Mouse (Mus musculus) thymus, postnatal 36 days (tissue): ENCODE results near the gene Mid1.

Experiments used
- DNase-seq, 2 experiments: peaks; one replicate each; pipeline ENCODE4 v3.0.0; 2022; ENCODE audit warnings: mixed read lengths in 2 of 2

Mid1 gene

DNA sequence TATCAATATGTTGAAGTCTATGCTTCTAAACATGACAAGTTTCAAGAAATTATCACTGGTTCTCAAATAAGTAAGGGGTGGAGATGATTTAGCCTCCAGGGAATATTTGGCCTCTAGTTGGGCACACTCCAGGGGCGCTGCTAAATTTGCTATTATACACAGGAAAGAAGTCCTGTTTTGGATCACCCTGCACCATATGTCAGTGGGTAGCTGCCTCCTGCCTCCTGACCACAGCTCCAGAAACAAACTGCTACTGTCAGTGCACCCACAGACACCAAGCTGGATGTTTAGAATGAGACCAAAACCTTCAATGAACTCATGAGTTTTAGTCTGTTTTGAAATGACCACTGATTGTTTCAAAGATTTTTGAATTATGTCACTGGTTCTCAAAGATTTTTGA is 128.7 kb downstream of the Mid1 start:
- DNase-seq: no peak

DNA sequence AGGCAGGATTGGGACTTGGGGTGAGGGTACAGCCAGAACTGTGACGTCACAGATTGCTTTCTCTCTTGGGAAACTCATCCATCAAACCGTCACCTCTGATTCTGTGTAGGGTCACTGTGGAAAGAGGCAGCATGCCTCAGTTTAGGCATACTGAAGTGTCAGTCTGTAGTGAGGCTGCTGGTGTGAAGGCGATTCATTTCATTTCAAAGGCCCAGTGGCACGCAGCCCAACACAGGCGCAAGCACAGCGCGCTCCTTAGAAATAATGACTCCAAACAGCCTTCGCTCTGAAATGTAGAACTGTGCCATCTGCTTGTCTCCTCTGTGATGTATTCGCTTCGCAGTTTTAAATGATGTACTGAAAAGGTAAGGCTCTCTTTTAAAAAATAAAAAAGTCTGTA is 141.9 kb downstream of the Mid1 start:
- DNase-seq: no peak

DNA sequence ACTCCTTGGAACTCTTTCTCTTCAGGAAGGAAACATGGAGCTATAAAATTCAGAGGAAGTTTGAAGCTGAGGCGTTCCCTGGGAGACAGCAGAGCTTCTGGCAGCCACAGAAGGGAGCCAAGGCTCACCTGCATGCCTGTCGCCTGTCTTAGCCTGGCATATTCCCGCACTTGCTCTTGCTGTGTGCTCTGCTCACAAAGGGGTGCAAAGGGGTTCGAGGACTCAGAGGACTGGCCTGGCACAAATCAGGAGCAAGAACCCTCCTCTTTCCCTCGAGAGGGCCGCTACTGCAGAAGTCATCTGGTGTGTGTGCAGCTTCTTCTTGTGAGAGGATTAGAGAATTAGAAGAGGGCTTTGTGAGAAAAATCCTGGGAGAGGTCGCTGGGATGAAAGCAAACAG is 142.7 kb downstream of the Mid1 start:
- DNase-seq: no peak

DNA sequence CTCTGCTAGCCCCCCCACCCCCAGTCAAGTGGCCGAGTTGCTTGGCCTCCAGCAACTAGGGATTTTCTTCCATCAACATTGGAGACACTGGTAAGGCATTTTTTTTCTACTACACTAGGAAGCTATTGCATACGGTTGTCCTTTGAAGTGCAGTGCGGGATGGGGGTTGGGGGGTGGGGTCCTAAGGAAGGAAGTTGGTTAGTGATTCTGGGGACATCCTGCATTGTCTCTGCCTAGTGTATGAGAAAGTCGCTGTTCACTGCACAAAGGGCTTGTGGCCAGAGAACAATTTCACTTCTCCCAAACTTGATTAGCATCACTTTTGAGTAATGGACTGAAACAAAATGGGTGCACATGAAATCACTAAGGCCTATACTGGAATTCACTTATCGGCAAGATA is 143.1 kb downstream of the Mid1 start:
- peak; percentile 3 to 5 for DNase-seq

DNA sequence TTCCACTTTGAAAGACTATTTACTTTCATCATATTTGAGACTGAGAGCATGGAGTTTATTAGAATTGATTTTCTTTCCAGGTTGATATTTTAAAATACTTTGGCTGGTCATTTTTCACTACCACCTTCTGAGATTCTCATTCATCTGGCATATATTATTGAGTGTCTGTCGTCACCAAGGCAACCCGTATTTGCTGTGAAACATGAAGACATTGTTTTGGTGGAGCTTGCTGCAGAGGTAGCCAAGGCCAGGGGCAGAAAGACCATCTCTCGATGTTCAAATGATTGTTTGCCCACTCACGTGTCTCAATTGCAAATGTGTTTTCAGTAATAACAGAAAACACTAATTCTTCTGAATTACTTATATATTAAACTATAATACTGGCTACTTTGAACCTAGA is 145.1 kb downstream of the Mid1 start:
- no peak for DNase-seq

DNA sequence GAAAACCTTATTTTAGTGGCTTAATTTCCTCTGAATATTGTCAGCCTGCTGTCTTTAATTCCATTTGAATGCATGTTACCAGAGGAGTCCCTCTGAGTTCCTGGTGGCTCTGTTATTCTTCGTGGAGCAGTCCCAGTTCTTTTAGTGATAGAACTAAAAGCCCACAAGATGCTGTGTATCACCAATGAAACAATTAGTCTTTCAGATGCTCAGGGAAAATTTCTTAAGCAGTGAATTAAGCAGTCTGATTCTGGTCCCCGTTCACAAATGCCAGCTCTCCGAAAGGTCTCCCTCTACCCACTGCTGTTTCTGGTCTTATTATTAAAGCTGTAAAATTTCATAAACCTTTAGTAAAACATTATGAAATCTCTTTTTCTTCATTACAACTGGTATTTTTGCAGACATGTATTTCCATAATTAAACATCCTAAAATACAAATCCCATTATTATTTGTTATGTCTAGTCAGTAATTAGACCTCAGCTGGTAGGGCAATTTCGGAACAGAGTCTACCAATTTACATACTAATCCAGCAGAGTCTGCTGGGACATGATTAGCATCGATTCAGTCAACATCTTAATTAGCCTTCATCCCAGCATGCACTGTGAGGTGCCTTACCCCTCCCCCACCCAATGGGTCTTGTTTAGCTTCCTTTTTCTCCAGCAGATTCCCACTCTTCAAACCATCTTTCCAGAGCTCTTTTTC is 153.1 kb downstream of the Mid1 start:
- no peak for DNase-seq

DNA sequence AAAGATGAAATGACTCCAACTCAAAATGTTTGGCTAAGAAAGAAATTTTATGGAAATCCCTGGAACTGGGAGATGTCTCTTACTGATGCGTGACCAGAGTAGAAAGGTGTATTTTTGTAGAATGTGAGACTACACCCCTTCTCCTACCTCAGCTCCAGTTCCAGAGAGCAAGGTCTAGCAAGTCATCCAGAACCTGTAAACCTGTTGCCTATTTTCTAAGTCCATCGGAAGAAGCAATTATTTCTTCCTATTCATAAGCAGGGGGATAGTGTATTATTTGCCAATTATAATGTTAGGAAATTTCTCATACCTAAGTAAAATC is 153.6 kb downstream of the Mid1 start:
- DNase-seq: no peak

DNA sequence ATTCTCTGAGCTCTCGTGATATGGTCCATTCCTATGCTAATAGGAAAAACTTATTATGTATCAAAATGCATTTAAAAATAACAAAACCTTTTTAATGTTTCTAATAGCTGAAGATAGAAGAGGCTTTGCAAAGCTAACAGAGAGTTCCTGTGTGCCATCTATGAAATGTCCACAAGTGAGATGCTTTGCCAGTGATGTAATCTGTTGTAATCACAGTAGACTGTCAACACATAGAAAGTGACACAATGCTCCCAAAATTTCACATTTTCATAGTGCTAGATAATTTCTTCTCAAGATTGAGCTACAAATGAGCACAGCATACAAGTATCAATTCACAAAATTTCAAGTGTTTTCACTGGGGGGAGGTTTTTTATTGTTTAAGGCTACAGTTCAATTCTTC is 158.3 kb downstream of the Mid1 start:
- no peak for DNase-seq

DNA sequence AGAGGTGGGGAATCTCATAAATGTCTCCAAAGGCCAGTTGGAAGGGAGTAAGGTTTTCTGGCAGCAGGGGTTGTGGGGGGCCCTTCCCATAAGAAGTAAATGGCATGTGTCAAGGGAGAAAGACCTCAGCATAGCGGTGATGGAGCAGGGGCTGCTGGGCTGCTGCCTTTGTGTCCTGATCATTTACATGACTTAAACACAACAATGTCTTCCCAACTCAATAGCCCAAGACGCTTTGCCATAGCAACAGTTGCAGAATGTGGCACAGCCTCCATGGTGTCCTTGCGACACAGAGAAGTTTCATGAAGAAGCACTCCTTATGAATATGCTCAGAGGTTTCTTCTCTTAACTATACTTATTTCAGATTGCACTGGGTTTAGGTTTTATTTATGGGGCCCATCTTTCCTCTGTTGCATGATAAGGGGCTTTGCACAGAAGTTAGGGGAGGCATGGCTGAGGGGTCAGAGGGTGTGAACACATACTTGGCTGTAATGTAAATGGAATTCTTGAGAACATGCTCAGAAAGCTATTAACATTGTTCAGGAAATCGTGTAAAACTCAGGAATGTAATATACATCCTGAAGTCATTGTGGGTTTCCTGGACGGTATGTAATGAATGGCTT is 159.3 kb downstream of the Mid1 start:
- no peak for DNase-seq

DNA sequence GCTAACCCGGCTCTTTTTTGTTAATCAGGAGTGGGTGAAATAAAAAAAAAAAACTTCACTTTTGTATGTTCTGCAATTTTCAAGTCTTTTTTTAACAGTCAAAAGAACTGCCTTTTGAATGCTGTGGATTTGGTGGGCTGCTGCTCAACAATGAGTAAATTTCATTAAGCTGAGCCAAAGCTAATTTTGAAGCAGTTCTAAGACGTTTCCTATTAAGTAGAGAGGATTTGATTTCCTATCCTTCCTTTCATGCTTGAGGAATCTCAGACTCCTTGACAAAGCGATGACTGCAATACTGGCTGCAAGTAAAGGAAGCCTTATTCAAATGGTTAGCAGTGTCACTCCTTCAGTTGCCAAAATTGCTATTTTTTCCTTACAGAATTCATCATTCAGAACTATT is 161.2 kb downstream of the Mid1 start:
- no peak for DNase-seq

DNA sequence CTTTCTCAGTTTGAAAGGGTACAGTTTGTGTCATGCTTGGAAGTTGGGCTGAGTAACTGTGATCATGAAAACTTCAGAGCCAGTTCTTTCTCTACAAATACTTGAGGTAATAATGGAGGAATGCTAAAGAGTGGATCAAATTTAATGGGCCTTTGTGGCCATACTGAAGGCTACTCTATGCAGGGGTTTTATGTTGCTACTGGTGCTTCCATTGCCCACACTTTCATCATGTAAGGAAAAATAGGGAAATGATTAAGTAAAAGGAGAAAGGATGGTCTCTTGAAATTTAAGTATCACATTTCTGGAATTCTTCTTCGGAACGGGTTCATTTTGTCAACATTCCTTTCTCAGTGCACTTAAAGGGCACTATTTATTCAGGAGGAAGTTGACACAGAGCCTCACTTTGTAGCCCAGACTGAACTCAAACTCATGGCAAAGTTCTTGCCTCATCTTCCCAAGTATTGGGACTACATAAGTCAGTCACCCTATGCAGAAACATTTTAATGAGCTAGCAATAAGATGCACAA is 176.3 kb downstream of the Mid1 start:
- no peak for DNase-seq

DNA sequence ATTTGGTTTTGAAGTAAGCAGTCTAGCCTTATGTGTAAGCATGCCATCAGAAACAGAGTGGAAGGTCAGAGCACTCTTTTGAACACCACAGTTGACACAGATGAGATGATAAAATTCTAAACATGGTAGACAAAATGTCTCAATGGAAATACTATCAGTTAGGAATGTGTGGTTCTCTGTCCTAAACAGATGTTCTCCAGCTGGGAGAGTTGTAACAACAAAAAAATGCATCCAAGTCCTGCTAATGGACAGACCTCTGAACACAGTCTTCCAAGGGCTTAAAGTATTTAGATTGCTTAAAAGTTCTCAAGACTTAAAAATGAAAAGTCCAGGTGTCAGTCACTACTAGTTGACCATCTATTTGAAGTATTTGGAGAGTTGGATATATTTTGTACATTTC is 177.4 kb downstream of the Mid1 start:
- no peak for DNase-seq

DNA sequence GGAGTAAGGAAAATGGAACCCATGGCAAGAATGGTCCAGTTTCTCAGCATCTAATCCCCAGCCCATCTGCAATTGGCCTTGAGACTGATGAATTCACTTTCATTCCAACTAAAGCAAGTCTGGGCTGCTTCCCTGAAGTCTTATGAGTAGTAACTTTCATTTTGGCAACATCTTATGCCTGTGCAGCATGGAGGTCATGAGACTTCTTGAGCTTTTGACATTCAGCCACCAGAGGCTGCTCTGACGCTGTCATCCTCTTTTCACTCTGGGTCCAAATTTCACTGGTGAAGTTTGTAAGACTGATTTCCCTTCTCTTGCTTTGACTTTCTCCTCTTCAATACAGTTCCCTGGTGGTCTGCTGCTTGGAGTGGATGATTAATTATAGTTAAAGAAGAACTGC is 177.8 kb downstream of the Mid1 start:
- peak; percentile 17 to 27 for DNase-seq

DNA sequence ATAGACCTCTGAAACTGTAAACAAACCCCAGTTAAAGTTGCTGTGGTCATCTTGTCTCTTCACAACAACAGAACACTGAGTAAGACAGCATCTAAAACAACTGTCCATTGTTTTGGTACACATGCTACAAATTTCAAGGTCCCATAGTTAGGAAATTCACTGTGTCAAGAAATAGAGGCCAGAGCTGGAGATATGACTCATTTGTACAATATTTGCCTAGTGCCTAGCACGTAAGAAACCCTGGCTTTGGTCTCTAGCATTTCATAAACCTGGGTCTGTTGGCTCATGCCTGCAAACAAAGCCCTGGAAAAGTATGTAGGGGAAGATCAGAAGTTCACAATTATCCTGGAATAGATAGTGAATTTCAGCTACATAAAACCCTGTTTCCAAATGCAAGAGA is 178.8 kb downstream of the Mid1 start:
- no peak for DNase-seq

DNA sequence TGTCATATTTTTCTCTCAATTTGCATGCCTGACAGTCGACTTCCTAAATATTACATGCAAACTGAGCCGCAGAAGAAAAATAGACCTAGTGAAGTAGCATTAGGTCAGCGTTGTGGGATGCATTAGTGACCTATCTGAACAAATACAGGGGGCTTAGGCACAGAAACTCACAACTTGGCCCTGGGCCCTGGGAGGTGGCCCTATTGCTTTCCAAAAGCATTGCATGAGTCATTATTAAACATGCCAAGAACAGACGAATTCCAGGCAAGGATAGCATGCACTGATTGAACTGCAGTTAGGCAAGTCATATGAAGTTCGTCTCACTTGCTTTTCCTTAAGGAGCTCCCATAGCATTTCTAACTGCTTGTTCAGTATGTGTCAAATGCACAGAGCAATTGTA is 183.2 kb downstream of the Mid1 start:
- no peak for DNase-seq

DNA sequence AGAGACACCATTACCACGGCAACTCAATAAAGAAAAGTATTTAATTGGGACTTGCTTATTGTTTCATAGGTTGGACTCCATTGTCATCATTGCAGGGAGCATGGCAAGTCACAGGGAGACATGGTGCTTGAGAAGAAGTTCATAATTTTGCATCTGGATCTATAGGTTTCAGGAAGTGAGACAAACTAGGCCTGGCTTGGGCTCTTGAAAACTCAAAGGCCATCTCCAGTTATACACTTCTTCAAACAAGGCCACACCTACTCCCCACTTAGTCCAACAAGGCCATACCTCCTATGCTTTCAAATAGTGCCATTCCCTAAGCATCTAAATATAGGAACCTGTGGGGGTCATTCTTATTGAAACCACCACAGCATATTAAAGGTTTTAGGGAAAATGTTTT is 189.5 kb downstream of the Mid1 start:
- no peak for DNase-seq

DNA sequence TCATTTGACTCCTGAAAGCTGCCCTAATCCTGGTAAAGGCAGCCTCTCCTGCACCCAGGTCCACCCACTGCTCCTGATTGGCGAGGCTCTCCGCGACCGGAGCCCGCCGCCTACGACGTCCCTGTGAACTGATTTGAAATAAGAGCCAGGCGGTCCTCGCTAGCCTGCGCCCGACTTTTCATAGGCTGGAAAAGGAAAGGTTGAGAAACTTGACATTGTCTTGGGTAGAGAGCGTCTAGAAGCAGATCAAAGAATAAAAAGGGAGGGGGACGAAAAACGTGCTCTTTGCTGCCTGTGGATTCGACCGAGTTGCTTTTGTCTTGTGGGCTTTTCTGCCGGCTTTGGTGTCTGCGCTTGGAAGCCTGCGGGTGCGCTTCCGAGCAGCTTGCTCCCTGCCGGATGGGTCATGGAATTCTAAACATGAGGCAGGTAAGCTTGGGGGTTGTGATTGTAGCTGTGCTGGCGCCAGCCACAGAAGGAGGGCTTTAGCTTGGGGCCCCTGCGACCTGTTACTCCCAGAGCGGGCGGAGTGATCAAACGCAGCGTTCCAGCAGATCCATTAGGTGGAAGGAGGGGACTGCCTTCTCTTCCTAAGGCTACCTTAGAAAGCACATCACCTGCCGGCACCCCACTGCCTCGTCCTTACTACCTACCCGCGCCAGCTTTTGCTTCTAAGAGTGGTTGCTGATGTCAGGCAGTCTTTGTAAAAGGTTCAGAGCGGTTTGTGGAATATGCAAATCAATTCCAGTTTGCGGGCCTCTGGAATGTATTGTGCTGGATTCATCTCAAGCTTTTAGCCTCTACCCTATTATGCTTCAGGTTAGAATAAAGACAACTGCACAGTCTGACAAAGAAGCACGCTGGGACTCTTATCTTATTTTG is 194.7 kb downstream of the Mid1 start:
- peak; percentile 25 to 33 for DNase-seq

DNA sequence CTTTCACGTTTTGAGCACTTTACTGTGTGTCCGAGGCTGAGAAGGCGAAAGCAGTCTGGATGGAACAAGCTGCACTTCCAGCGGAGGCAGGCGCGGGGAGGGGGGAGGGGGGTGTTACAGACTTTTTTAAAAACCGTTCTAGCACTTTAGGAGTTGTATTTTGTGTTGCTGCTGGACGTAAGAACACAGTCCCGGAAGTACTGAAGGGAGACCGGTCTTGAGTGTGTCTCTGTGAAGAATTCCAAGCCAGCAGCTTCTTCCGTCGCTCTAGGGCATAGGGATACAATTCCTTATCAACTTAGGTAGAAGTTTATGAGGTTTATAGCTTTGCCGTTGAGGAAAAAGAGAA is 195.3 kb downstream of the Mid1 start:
- DNase-seq: peak in 1 of 2 experiments; percentile 10

DNA sequence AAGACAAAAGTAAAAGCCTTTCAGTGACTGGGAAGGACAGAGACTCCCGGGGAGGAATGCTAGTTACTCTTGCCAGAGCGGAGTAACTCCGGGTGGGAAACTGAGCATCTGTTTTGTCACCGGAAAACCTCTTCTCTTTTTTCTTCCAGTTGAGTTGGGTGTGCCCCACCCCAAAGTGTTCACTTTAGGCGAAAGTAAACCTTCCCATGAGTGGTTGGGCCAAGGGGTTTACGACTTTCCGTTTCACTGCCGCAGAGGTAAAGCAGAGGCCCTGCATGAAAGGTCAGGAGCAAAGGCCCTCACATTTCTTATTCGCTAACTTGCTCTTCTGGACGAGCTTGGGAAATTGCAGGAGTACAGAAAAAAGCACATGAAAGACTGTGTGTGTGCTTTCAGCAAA is 195.8 kb downstream of the Mid1 start:
- DNase-seq: peak; percentile 35 to 36

DNA sequence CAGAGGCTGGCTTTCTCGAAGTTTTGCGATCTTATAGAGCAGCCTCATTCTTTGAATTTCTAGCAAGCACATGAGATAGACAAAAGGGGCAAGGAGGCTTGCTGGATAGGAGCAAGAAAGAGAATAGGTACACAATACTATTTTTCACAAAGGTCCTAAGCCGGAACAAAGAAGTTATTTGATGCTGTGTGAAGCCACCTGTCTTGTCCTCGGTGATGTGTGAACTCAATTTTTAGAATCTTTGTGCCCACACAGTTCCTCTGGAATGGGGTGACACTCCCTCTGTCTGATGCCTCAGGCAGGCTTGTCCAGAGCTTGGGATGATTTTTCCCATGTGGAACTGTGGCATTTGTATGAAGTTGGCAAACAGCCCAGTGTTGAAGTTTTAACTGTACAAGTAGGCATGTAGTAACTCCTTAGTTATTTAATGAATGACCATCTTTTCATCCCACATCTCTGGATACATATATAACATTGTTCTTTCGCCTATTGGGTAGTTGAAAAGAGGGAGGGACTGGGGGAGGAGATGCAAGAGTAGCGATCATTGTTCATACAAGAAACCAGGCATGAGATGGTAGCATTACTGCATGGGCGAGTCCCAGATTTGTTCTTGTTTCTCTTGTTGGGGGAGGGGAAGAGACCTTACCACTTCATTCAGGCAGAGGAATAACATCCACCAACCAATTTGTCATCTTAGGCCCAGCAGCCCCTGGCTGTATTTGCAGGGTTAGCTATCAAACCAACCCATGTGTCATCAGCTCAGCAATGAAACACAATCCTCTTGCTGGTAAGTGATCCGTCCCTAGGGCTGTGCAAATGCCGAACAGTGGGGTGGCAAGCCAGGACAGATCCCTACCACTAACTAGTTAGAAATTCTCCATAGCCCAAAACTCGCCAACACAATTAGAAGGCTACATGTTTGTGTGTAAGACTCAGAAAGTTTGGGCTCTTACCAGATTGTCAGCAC is 196.5 kb downstream of the Mid1 start:
- DNase-seq: no peak

DNA sequence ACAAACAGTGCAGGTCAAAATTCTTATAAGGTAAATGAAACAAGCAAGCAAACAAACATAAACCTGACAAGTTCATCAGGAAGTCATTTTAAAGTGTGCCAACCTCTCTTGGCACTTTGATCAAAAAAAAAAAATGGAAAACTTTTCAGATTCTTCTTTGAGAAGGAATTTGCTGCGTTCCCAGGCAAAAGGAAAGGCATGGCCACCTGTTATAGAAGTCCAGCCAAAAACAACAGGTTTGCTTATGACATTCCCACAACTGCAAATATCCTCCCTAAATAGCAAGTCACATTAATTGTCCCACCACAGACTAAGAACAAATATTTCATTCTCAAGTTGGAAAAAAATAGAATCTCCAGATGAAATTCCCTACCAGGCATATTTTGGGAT is 197.2 kb downstream of the Mid1 start:
- no peak for DNase-seq

DNA sequence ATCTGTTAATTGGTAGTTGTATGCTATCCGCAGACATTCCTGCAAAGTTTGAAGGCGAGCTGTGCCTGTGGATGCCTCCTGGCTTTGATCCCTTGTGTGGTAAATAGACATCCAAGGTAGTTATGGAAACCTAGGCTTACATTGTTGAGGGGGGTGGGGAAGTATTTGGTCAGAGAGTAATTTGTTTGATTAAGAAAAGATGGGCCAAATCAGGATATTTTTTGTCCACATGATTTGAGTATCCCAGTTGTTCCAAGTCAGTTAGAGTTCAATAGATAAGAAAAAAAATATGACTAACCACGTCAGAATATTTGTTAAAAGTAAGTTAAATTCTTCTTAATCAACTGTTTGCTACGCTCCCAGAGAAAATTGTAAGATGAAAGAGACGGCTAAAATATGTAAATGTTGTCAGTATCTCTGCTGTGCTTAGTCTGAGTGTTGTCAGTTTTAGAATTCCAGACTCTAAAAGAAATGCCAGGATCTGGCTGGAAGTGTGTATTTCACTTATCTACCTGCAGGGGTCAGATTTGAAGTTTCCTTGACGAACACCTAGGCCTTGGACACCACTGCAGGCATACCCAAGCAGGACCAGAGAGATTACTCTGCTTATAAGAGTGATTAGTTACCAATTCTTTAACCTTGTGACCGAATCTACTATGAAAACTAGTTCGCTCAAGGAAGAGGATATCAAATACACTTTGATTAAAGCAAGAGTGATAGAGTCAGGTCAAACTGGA is 198.7 kb downstream of the Mid1 start:
- DNase-seq: no peak
